Mouse (Mus musculus): ENCODE data around the gene Zfp119b.

The Zfp119b gene

GRCm38 (mm10) chr17:55944866-55945682 lies 4.2 kb downstream of the Zfp119b start:
- TF ChIP-seq GATA4 (IDR thresholded peaks at IDR 0.05; ENCODE audit: insufficient replicate concordance, low read length), result peak; percentile 33; the same call in 1 of the 2 replicates

- no peak for TF ChIP-seq GATA4 (IDR thresholded peaks at IDR 0.05; ENCODE audit: insufficient replicate concordance, low read length)
Observed at GRCm38 (mm10) chr17:55933191-55933590, 16.1 kb downstream of the Zfp119b start.

GRCm38 (mm10) chr17:55932635-55933034 lies 16.7 kb downstream of the Zfp119b start:
- no peak for TF ChIP-seq GATA4 (IDR thresholded peaks at IDR 0.05; ENCODE audit: insufficient replicate concordance, low read length)

- no peak for TF ChIP-seq GATA4 (IDR thresholded peaks at IDR 0.05; ENCODE audit: insufficient replicate concordance, low read length)
Observed at GRCm38 (mm10) chr17:55931553-55932502, 17.5 kb downstream of the Zfp119b start.

- no peak for TF ChIP-seq GATA4 (IDR thresholded peaks at IDR 0.05; ENCODE audit: insufficient replicate concordance, low read length)
Observed at GRCm38 (mm10) chr17:55906669-55907068, 42.6 kb downstream of the Zfp119b start.

GRCm38 (mm10) chr17:55904131-55904530 lies 45.2 kb downstream of the Zfp119b start:
- no peak for TF ChIP-seq GATA4 (IDR thresholded peaks at IDR 0.05; ENCODE audit: insufficient replicate concordance, low read length)

GRCm38 (mm10) chr17:55903687-55904086 lies 45.6 kb downstream of the Zfp119b start:
- TF ChIP-seq GATA4 (IDR thresholded peaks at IDR 0.05; ENCODE audit: insufficient replicate concordance, low read length), result no peak

- no peak for TF ChIP-seq GATA4 (IDR thresholded peaks at IDR 0.05; ENCODE audit: insufficient replicate concordance, low read length)
Observed at GRCm38 (mm10) chr17:55903087-55903486, 46.2 kb downstream of the Zfp119b start.

Measured in liver, adult (tissue).